Mouse (Mus musculus) erythroblast, embryonic 14.5 days (primary cell): Measurements from ENCODE around the gene Atm.

ENCODE experiments used
- GATA1 ChIP-seq: IDR thresholded peaks from 2 replicates; pipeline ENCODE4 v1.6.1; 2012; ENCODE audit warnings: low read length, inconsistent platforms, mixed read lengths
- TAL1 ChIP-seq: IDR thresholded peaks from 3 replicates; pipeline ENCODE4 v1.6.1; 2012; ENCODE audit warnings: low read length, inconsistent platforms, mixed read lengths

- TF ChIP-seq TAL1 (no peak), GATA1 (no peak)
These were observed 45.3 kb upstream of the Atm start for GRCm38 (mm10) chr9:53581870-53582269.
